Mouse (Mus musculus): Measurements from ENCODE around the gene Heatr5a. TPM values are rescaled to one million over a fixed set of nuclear protein-coding genes. Genes with fewer than 3 reads are reported as not detected.

Heatr5a gene
- polyA plus RNA-seq, 1 experiment from 2014 or later, result 12.1 TPM

- no peak overlapping the region for H3K4me2 ChIP-seq
- no peaks in the 10 kb centered on the region for H3K36me3 ChIP-seq
- no peaks in the 10 kb centered on the region for H3K4me1 ChIP-seq
- no peaks in the 10 kb centered on the region for H3K9me3 ChIP-seq
- no peaks in the 10 kb centered on the region for H3K27me3 ChIP-seq
- no peak overlapping the region for H3K27ac ChIP-seq
- WGBS, result 59% methylated on average over 3 of the region's 3 CpGs
- no peak for ATAC-seq (ENCODE audit: insufficient number of reproducible peaks, insufficient read depth, low FRiP score, low TSS enrichment, low read depth)
- no peak overlapping the region for H3K9ac ChIP-seq
- no peak overlapping the region for H3K4me3 ChIP-seq
Measured at GRCm38 (mm10) chr12:51835219-51835618, 135.9 kb downstream of the Heatr5a start.

GRCm38 (mm10) chr12:51831931-51832330 lies 139.2 kb downstream of the Heatr5a start:
- Histone ChIP-seq H3K27me3 (no peaks in the 10 kb centered on the region), H3K9ac (no peak overlapping the region), H3K4me1 (peaks cover 12% of the 10 kb centered on the region), H3K36me3 (no peaks in the 10 kb centered on the region), H3K9me3 (no peaks in the 10 kb centered on the region), H3K4me3 (no peak overlapping the region), H3K4me2 (no peak overlapping the region), H3K27ac (no peak overlapping the region)
- WGBS, result 77% methylated on average over 13 of the region's 13 CpGs
- no peak for ATAC-seq (ENCODE audit: insufficient number of reproducible peaks, insufficient read depth, low FRiP score, low TSS enrichment, low read depth)

GRCm38 (mm10) chr12:51831296-51831695 lies 139.8 kb downstream of the Heatr5a start:
- Histone ChIP-seq H3K9me3 (no peaks in the 10 kb centered on the region), H3K27ac (no peak overlapping the region), H3K27me3 (no peaks in the 10 kb centered on the region), H3K36me3 (no peaks in the 10 kb centered on the region), H3K9ac (no peak overlapping the region), H3K4me1 (peaks cover 12% of the 10 kb centered on the region), H3K4me2 (no peak overlapping the region), H3K4me3 (no peak overlapping the region)
- 91% methylated on average over 3 of the region's 3 CpGs for WGBS
- no peak for ATAC-seq (ENCODE audit: insufficient number of reproducible peaks, insufficient read depth, low FRiP score, low TSS enrichment, low read depth)

GRCm38 (mm10) chr12:51830671-51831070 lies 140.4 kb downstream of the Heatr5a start:
- Histone ChIP-seq H3K4me3 (peak overlapping the region; percentile 94; the same call in 1 of the 2 replicates), H3K9ac (no peak overlapping the region), H3K27me3 (no peaks in the 10 kb centered on the region), H3K4me1 (peaks cover 12% of the 10 kb centered on the region), H3K9me3 (no peaks in the 10 kb centered on the region), H3K27ac (no peak overlapping the region), H3K36me3 (peaks cover 3% of the 10 kb centered on the region; the same call in 1 of the 2 replicates), H3K4me2 (peak overlapping the region; percentile 63)
- no peak for ATAC-seq (ENCODE audit: insufficient number of reproducible peaks, insufficient read depth, low FRiP score, low TSS enrichment, low read depth)
- 94% methylated on average over 1 of the region's 1 CpGs for WGBS

- H3K4me1 ChIP-seq, result peaks cover 12% of the 10 kb centered on the region
- H3K27ac ChIP-seq, result peak overlapping the region; percentile 98
- no peaks in the 10 kb centered on the region for H3K27me3 ChIP-seq
- H3K36me3 ChIP-seq, result peaks cover 7% of the 10 kb centered on the region
- peak overlapping the region; percentile 94 for H3K4me3 ChIP-seq
- peak overlapping the region; percentile 100 for H3K9ac ChIP-seq
- no peaks in the 10 kb centered on the region for H3K9me3 ChIP-seq
- under 1% methylated on average over 12 of the region's 12 CpGs for whole genome bisulfite sequencing
- H3K4me2 ChIP-seq, result peak overlapping the region; percentile 63
- no peak for ATAC-seq (ENCODE audit: insufficient number of reproducible peaks, insufficient read depth, low FRiP score, low TSS enrichment, low read depth)
Measured at GRCm38 (mm10) chr12:51830077-51830402, 141.1 kb downstream of the Heatr5a start.

GRCm38 (mm10) chr12:51829290-51830076 lies 141.6 kb downstream of the Heatr5a start, which contains the start of gene Hectd1:
Gene Hectd1, minus strand, starts transcription at chr12:51829536.
- H3K27ac ChIP-seq, result peak within 1 kb of the TSS; percentile 98
- H3K4me3 ChIP-seq, result peak within 1 kb of the TSS; percentile 94
- peaks cover 13% of the 10 kb centered on the region for H3K36me3 ChIP-seq
- ATAC-seq (ENCODE audit: insufficient number of reproducible peaks, insufficient read depth, low FRiP score, low TSS enrichment, low read depth), result peak; percentile 90
- H3K4me1 ChIP-seq, result peaks cover 12% of the 10 kb centered on the region
- H3K9me3 ChIP-seq, result no peaks in the 10 kb centered on the region
- WGBS, result under 1% methylated on average over 114 of the region's 114 CpGs
- H3K9ac ChIP-seq, result peak within 1 kb of the TSS; percentile 100
- peak within 1 kb of the TSS; percentile 63 for H3K4me2 ChIP-seq
- no peaks in the 10 kb centered on the region for H3K27me3 ChIP-seq

- ATAC-seq (ENCODE audit: insufficient number of reproducible peaks, insufficient read depth, low FRiP score, low TSS enrichment, low read depth), result peak; percentile 76
- no peaks in the 10 kb centered on the region for H3K27me3 ChIP-seq
- peak overlapping the region; percentile 94 for H3K4me3 ChIP-seq
- H3K9ac ChIP-seq, result peak overlapping the region; percentile 100
- H3K36me3 ChIP-seq, result peaks cover 19% of the 10 kb centered on the region
- no peaks in the 10 kb centered on the region for H3K9me3 ChIP-seq
- peak overlapping the region; percentile 63 for H3K4me2 ChIP-seq
- H3K27ac ChIP-seq, result peak overlapping the region; percentile 98
- WGBS, result under 1% methylated on average over 66 of the region's 66 CpGs
- H3K4me1 ChIP-seq, result peaks cover 12% of the 10 kb centered on the region
Measured at GRCm38 (mm10) chr12:51828716-51829289, 142.3 kb downstream of the Heatr5a start.

- Histone ChIP-seq H3K27me3 (no peaks in the 10 kb centered on the region), H3K4me2 (peak overlapping the region; percentile 63), H3K27ac (peak overlapping the region; percentile 98), H3K4me1 (peaks cover 12% of the 10 kb centered on the region), H3K4me3 (peak overlapping the region; percentile 94), H3K9me3 (no peaks in the 10 kb centered on the region), H3K9ac (peak overlapping the region; percentile 100), H3K36me3 (peaks cover 19% of the 10 kb centered on the region)
- 15% methylated on average over 6 of the region's 6 CpGs for WGBS
- no peak for ATAC-seq (ENCODE audit: insufficient number of reproducible peaks, insufficient read depth, low FRiP score, low TSS enrichment, low read depth)
Measured at GRCm38 (mm10) chr12:51827958-51828650, 143.0 kb downstream of the Heatr5a start.

Other genes with a start within 250 kb of the Heatr5a start
- 48.3 and 50.4 TPM in 2 replicates for gene Hectd1, start 141.8 kb downstream of the Heatr5a start, polyA plus RNA-seq (2015; fragmentation: Nextera tagmentation; extraction: Ambion mirVana)
- gene Dtd2, start 35.2 kb upstream of the Heatr5a start, polyA plus RNA-seq (2015; fragmentation: Nextera tagmentation; extraction: Ambion mirVana), result 22.4 and 24.7 TPM in 2 replicates
- gene Gpr33, start 56.7 kb upstream of the Heatr5a start, polyA plus RNA-seq (2015; fragmentation: Nextera tagmentation; extraction: Ambion mirVana), result not detected in 2 replicates
- gene Nubpl, start 126.4 kb upstream of the Heatr5a start, polyA plus RNA-seq (2015; fragmentation: Nextera tagmentation; extraction: Ambion mirVana), result 14.6 and 14.7 TPM in 2 replicates

Data from embryonic facial prominence, embryonic 13.5 days (tissue).